Mouse (Mus musculus): ENCODE measurements around the gene Fam19a2. TPM values are rescaled to one million over a fixed set of nuclear protein-coding genes. Genes with fewer than 3 reads are reported as not detected.

Fam19a2 gene
- total RNA-seq, 4 experiments from 2014 or later: 0.13 TPM; not detected in 3

DNA sequence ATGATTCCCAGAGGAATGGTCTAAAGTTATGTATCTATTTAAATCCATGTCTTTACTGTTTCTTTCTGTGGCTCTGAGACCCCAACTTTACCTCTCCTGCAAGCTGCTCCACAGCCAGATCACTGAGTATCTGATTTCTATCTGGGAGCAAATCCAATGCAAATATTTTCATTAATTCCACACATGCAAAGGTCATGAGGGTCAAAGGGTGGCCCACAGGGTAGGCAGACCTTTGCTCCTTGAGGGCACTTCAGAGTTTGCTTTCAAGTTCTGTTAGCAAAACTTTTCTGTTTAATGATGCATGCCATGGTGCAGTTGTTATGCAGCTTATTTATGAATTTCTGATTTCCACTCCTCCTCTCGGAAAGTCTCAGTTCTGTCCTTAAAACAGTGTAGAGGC is 303.9 kb downstream of the Fam19a2 start:
- DNase-seq (ENCODE audit: low spot score in 2 of 2): no peak

- no peak for DNase-seq (ENCODE audit: low spot score in 2 of 2)
Observed at GRCm38 (mm10) chr10:123570616-123571188, 306.9 kb downstream of the Fam19a2 start.

- DNase-seq (ENCODE audit: low spot score in 2 of 2): no peak
Observed at GRCm38 (mm10) chr10:123572342-123573070, 308.7 kb downstream of the Fam19a2 start.

DNA sequence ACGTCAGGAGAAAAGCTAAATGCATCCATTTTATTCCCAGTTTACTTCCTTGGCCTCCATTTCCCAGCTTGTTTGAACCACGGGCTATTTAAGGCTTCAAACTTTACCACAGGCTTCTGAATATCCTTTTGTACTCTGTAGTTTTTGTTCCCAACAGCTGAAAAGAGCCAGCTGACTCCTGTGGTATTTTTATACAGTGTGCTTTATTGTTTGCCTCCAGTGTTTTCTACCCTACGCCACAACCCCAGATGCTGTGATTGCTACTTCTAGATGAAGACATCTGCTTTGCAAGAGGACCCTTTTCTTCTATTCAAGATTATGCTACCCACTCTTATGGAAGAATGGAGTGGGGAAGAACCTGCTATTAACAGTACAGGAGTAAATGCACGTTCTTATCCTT is 314.0 kb downstream of the Fam19a2 start:
- DNase-seq (ENCODE audit: low spot score in 2 of 2): no peak

- no peak for DNase-seq (ENCODE audit: low spot score in 2 of 2)
Observed at GRCm38 (mm10) chr10:123579012-123579411, 315.2 kb downstream of the Fam19a2 start.

DNA sequence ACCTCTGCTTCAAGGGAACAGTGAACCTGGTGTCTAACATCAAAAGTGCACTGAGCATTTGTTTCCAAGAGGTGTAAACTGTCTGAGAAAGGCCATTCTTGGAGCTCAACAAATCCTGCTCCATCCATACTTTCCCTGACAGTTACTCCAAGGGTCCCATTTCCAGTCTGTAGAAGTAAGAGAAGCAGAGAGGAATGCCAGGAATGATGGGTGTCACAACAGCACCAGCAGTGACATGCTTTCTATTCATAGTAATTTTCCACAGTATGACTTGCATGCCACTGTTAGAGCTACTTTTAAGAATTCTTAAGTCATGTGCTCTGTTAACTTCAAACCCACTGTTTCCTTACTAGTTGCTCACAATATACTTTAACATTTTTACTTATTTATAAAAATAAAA is 331.2 kb downstream of the Fam19a2 start:
- no peak for DNase-seq (ENCODE audit: low spot score in 2 of 2)

DNA sequence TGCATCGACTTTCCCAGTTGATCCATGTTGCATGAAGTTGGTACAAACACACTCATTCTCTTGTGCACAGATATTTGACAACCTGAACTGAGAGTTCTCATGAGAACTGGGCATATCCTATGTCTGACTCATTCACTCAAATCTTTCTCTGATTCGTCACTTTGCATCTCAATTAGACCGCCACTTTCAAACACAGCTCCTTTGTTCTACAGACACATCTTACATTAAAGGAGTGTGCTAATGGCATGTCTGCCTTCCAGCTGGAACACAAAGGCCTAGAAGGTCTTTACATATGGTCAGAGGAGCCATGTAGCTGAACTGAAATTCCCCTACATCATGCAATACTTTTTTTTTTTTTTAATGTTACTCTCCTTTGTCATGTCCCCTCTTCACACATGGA is 333.3 kb downstream of the Fam19a2 start:
- DNase-seq (ENCODE audit: low spot score in 2 of 2): no peak

GRCm38 (mm10) chr10:123605671-123606070 is 341.9 kb downstream of the Fam19a2 start:
- no peak for DNase-seq (ENCODE audit: low spot score in 2 of 2)

GRCm38 (mm10) chr10:123626691-123627090 is 362.9 kb downstream of the Fam19a2 start:
- no peak for DNase-seq (ENCODE audit: low spot score in 2 of 2)

DNA sequence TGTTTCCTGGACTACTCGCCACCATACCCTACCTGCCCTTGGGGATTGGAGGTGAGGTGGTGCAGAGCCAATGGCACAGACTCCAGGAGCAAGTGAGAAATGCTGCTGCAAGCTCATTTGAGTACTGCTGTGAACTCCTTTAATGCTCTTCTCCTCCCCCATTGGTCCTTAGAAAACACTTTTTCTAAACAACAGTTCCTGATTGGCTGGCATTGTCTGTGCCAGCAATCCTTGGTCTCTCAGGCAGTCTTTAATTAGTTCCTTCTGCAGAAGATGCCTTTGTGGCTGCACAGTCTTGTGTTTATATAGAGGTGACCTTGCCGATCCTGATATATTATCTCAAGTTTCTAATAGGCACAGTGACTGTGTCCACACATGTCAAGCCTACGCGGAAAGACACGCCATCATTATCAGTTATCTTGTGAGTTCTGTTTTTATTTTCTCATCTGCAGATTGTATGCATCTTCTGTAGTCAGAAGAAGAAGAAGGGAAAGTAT is 365.5 kb downstream of the Fam19a2 start:
- DNase-seq (ENCODE audit: low spot score in 2 of 2): no peak

DNA sequence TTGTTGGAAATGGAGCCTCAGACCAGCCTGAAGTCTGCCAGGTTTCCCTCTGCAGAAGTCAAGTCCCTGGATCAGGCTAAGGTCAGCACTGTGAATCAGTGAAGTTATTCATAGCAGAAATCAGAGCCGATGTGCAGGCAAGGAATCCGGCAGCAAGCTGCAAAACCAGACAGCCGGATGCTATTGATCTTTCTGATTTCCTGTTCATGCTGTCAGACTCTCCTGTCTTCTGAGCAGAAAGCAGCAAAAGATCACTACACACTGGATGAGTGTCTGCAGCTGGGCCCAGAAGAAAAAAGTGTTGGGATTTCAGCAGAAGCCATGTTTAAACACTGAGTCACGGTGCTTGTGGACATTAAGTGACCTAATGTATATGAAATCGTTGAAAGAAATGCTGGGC is 368.2 kb downstream of the Fam19a2 start:
- DNase-seq (ENCODE audit: low spot score in 2 of 2): no peak

- DNase-seq (ENCODE audit: low spot score in 2 of 2): no peak
Observed at GRCm38 (mm10) chr10:123636655-123637054, 372.9 kb downstream of the Fam19a2 start.

DNA sequence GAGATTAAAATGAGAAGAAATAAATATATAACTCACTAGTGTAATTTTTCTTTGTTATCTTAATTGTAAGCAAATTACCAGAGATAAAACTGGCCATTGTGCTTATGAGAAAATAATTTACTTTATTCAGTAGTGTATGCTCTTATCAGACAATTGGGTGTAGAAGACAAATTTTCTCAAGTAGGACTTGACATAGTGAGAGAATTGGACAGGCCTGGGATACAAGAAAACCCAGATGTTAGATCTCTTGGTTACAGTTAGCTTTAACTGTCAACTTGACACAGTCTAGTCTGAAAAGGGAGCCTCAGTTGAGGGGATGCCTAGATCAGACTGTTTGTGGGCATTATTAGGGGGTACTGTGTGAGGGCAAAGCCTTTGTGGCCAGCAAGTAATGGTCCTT is 373.7 kb downstream of the Fam19a2 start:
- DNase-seq (ENCODE audit: low spot score in 2 of 2): no peak

GRCm38 (mm10) chr10:123645568-123645967 is 381.8 kb downstream of the Fam19a2 start:
- DNase-seq (ENCODE audit: low spot score in 2 of 2): no peak

GRCm38 (mm10) chr10:123671208-123671607 is 407.4 kb downstream of the Fam19a2 start:
- no peak for DNase-seq (ENCODE audit: low spot score in 2 of 2)

DNA sequence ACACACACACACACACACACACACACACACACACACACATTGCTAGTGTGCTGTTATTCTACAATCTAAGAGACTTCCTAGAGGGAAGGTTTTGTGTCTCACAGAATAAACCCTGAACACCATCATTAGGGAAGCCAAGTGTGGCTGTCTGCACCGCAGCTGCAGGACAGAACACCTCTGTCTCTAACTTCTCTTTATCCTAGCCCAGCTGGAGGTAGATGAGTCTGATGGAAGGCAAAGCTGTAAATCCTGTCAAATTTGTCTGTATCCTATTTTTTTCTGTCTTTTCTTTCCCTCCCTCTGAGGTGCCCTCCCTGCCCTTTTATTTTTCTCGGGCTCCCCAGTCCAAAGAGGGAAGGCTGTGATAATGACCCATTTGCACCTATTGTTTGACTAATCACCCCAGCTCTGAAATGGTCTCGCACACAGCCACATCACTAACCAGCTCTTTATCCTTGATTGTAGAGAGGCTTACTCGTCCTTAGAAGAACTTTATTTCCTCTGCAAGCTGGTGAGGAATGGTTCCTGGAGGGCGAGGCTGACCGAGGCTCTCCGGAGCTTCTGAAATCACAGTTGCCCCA is 414.6 kb downstream of the Fam19a2 start:
- no peak for DNase-seq (ENCODE audit: low spot score in 2 of 2)

DNA sequence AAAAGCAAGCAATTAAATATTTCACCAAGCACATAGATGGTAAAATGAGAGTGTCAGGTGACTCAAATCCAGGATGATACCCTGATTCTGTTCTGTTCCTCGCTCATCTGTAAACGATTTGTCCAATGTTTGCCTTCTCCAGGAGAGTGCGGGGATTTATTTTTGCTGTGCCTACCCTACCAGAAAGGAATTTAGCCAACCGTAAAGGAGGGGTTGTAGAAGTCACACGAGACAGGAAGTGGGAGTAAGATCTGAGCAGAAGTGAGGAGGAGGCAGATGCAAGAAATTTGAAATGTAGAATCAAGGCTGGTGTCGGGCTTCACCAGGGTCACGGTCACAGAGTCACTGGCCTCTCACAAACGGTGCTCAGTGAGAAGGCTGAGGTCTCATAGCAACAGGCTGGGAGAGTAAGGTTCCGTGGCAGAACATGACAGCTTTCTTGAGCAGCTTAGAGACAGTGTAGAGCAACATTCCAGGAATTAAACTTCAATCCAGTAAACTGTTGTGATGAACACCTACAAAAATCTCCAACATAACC is 419.0 kb downstream of the Fam19a2 start:
- DNase-seq (ENCODE audit: low spot score in 2 of 2): no peak

DNA sequence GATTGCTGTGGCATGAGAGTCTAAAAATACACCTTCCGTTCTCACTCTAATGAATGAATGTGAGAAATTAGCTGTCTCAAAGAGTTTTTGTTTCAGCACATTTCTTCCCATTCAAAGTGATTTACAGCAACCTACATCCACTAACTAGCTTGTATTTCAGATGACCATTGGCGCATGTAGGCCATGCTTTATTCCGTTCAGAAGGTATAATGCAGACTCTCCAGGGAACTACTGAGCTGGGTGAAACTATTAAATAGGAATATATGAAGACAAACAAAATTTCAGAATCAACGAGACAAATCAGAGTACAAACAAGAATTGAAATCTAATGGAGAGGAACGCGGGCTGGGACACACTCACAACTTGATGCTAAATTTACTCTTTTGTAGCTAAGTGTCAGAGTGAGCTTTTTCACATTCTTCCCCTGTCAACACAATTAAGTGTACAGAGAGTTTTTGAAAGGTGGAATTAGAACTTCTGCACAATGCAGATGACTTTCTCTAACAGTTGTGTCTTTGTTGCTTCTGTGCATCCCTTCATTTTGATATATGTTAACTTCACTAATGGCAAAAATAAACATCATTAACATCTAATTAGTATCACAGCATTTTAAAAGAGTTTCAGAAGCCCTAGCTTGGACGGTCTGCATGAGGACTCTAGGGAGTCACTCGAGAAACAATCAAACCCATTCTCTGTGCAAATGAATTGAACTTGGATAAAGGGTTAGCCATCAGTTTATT is 428.6 kb downstream of the Fam19a2 start:
- no peak for DNase-seq (ENCODE audit: low spot score in 2 of 2)

DNA sequence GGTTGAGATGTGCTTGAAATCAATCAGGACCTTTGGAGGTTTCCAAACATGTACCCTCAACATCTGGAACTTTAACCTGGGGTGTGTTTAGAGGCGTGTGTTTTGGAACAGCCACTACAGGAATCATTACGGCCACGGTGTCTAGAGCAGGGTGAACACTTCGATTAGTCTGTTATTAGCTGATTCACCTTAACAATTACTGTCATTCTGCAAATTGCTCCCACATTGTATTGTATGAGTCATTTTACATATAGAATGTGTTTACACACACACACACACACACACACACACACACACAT is 429.1 kb downstream of the Fam19a2 start:
- DNase-seq (ENCODE audit: low spot score in 2 of 2): no peak

GRCm38 (mm10) chr10:123702595-123702994 is 438.8 kb downstream of the Fam19a2 start:
- DNase-seq (ENCODE audit: low spot score in 2 of 2): no peak

DNA sequence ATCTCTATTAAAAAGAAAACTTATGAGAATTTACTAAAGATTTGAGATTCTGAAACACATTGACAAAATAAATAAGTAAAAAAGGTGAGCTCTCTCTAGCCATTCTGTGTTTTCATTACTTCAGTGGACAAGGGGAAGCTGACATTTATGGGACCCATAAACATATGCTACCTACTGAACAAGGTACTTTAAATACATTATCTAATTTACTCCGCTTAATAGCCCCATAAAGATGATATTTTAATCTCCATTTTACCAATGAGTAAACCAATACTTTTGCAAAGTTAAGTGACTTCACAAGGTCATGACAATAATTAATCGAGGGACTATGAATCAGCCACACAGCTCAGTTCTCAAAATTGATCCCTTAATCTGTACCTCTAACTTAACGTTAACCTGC is 443.2 kb downstream of the Fam19a2 start:
- DNase-seq (ENCODE audit: low spot score in 2 of 2): no peak

- no peak for DNase-seq (ENCODE audit: low spot score in 2 of 2)
Observed at GRCm38 (mm10) chr10:123710738-123711137, 446.9 kb downstream of the Fam19a2 start.

All from gastrocnemius, adult 8-10 months (tissue).